Mouse (Mus musculus): ENCODE data around the gene Vti1a. TPM values are rescaled to one million over a fixed set of nuclear protein-coding genes. Genes with fewer than 3 reads are reported as not detected.

Vti1a gene
- polyA plus RNA-seq, 1 experiment from 2014 or later: 28.7 TPM

GRCm38 (mm10) chr19:55288974-55289373, 27.1 kb upstream of the Vti1a start:
- Histone ChIP-seq H3K27ac (ENCODE audit: low read length) (no peak overlapping the region), H3K4me1 (ENCODE audit: insufficient read depth, low read length) (no peaks in the 10 kb centered on the region), H3K9me3 (ENCODE audit: low read length) (no peaks in the 10 kb centered on the region), H3K4me2 (replicated peaks; ENCODE audit: low read depth, low read length) (no peak overlapping the region), H3K36me3 (ENCODE audit: insufficient read depth, low read length) (peaks cover 32% of the 10 kb centered on the region), H3K27me3 (ENCODE audit: insufficient read depth, low read length) (no peaks in the 10 kb centered on the region), H3K4me3 (ENCODE audit: low read length) (no peak overlapping the region), H3K9ac (replicated peaks; ENCODE audit: low read length) (no peak overlapping the region)
- ATAC-seq (ENCODE audit: low FRiP score, low TSS enrichment): no peak

GRCm38 (mm10) chr19:55290621-55291270, 25.3 kb upstream of the Vti1a start:
- H3K4me3 ChIP-seq (ENCODE audit: low read length): no peak overlapping the region
- peaks cover 42% of the 10 kb centered on the region for H3K36me3 ChIP-seq (ENCODE audit: insufficient read depth, low read length)
- no peak overlapping the region for H3K27ac ChIP-seq (ENCODE audit: low read length)
- no peaks in the 10 kb centered on the region for H3K27me3 ChIP-seq (ENCODE audit: insufficient read depth, low read length)
- no peaks in the 10 kb centered on the region for H3K9me3 ChIP-seq (ENCODE audit: low read length)
- ATAC-seq (ENCODE audit: low FRiP score, low TSS enrichment): no peak
- no peak overlapping the region for H3K4me2 ChIP-seq (replicated peaks; ENCODE audit: low read depth, low read length)
- no peak overlapping the region for H3K9ac ChIP-seq (replicated peaks; ENCODE audit: low read length)
- H3K4me1 ChIP-seq (ENCODE audit: insufficient read depth, low read length): no peaks in the 10 kb centered on the region
- WGBS: 88% methylated on average over 2 of the region's 2 CpGs

- Histone ChIP-seq H3K27ac (ENCODE audit: low read length) (no peak overlapping the region), H3K9ac (replicated peaks; ENCODE audit: low read length) (no peak overlapping the region), H3K4me1 (ENCODE audit: insufficient read depth, low read length) (no peaks in the 10 kb centered on the region), H3K4me2 (replicated peaks; ENCODE audit: low read depth, low read length) (no peak overlapping the region), H3K4me3 (ENCODE audit: low read length) (no peak overlapping the region), H3K9me3 (ENCODE audit: low read length) (no peaks in the 10 kb centered on the region), H3K27me3 (ENCODE audit: insufficient read depth, low read length) (no peaks in the 10 kb centered on the region), H3K36me3 (ENCODE audit: insufficient read depth, low read length) (peaks cover 52% of the 10 kb centered on the region)
- no peak for ATAC-seq (ENCODE audit: low FRiP score, low TSS enrichment)
- 94% methylated on average over 2 of the region's 2 CpGs for WGBS
Measured at GRCm38 (mm10) chr19:55292210-55292850, 23.8 kb upstream of the Vti1a start.

- Histone ChIP-seq H3K4me3 (ENCODE audit: low read length) (no peak overlapping the region), H3K27ac (ENCODE audit: low read length) (no peak overlapping the region), H3K4me2 (replicated peaks; ENCODE audit: low read depth, low read length) (no peak overlapping the region), H3K9ac (replicated peaks; ENCODE audit: low read length) (no peak overlapping the region), H3K4me1 (ENCODE audit: insufficient read depth, low read length) (no peaks in the 10 kb centered on the region), H3K27me3 (ENCODE audit: insufficient read depth, low read length) (no peaks in the 10 kb centered on the region), H3K36me3 (ENCODE audit: insufficient read depth, low read length) (peaks cover 51% of the 10 kb centered on the region), H3K9me3 (ENCODE audit: low read length) (no peaks in the 10 kb centered on the region)
- ATAC-seq (ENCODE audit: low FRiP score, low TSS enrichment): no peak
- 47% methylated on average over 4 of the region's 4 CpGs for WGBS
Measured at GRCm38 (mm10) chr19:55293175-55293574, 22.9 kb upstream of the Vti1a start.

- Histone ChIP-seq H3K4me2 (replicated peaks; ENCODE audit: low read depth, low read length) (no peak overlapping the region), H3K27ac (ENCODE audit: low read length) (no peak overlapping the region), H3K4me1 (ENCODE audit: insufficient read depth, low read length) (no peaks in the 10 kb centered on the region), H3K27me3 (ENCODE audit: insufficient read depth, low read length) (no peaks in the 10 kb centered on the region), H3K36me3 (ENCODE audit: insufficient read depth, low read length) (peaks cover 43% of the 10 kb centered on the region), H3K9ac (replicated peaks; ENCODE audit: low read length) (no peak overlapping the region), H3K9me3 (ENCODE audit: low read length) (no peaks in the 10 kb centered on the region), H3K4me3 (ENCODE audit: low read length) (no peak overlapping the region)
- no peak for ATAC-seq (ENCODE audit: low FRiP score, low TSS enrichment)
- WGBS: 88% methylated on average over 9 of the region's 9 CpGs
Measured at GRCm38 (mm10) chr19:55295075-55295474, 21.0 kb upstream of the Vti1a start.

- Histone ChIP-seq H3K9me3 (ENCODE audit: low read length) (no peaks in the 10 kb centered on the region), H3K4me3 (ENCODE audit: low read length) (no peak overlapping the region), H3K27me3 (ENCODE audit: insufficient read depth, low read length) (no peaks in the 10 kb centered on the region), H3K4me2 (replicated peaks; ENCODE audit: low read depth, low read length) (no peak overlapping the region), H3K9ac (replicated peaks; ENCODE audit: low read length) (no peak overlapping the region), H3K4me1 (ENCODE audit: insufficient read depth, low read length) (no peaks in the 10 kb centered on the region), H3K36me3 (ENCODE audit: insufficient read depth, low read length) (peaks cover 45% of the 10 kb centered on the region), H3K27ac (ENCODE audit: low read length) (no peak overlapping the region)
- WGBS: 76% methylated on average over 3 of the region's 3 CpGs
- ATAC-seq (ENCODE audit: low FRiP score, low TSS enrichment): no peak
Measured at GRCm38 (mm10) chr19:55295556-55295955, 20.5 kb upstream of the Vti1a start.

- no peak overlapping the region for H3K4me2 ChIP-seq (replicated peaks; ENCODE audit: low read depth, low read length)
- no peaks in the 10 kb centered on the region for H3K27me3 ChIP-seq (ENCODE audit: insufficient read depth, low read length)
- H3K27ac ChIP-seq (ENCODE audit: low read length): no peak overlapping the region
- no peak overlapping the region for H3K9ac ChIP-seq (replicated peaks; ENCODE audit: low read length)
- H3K4me1 ChIP-seq (ENCODE audit: insufficient read depth, low read length): no peaks in the 10 kb centered on the region
- no peak for ATAC-seq (ENCODE audit: low FRiP score, low TSS enrichment)
- H3K4me3 ChIP-seq (ENCODE audit: low read length): no peak overlapping the region
- no peaks in the 10 kb centered on the region for H3K9me3 ChIP-seq (ENCODE audit: low read length)
- H3K36me3 ChIP-seq (ENCODE audit: insufficient read depth, low read length): peaks cover 43% of the 10 kb centered on the region
- WGBS: 87% methylated on average over 2 of the region's 2 CpGs
Measured at GRCm38 (mm10) chr19:55296301-55296700, 19.8 kb upstream of the Vti1a start.

GRCm38 (mm10) chr19:55297489-55297888, 18.6 kb upstream of the Vti1a start:
- WGBS: 96% methylated on average over 2 of the region's 2 CpGs
- no peaks in the 10 kb centered on the region for H3K4me1 ChIP-seq (ENCODE audit: insufficient read depth, low read length)
- no peak overlapping the region for H3K27ac ChIP-seq (ENCODE audit: low read length)
- H3K9ac ChIP-seq (replicated peaks; ENCODE audit: low read length): no peak overlapping the region
- H3K4me3 ChIP-seq (ENCODE audit: low read length): no peak overlapping the region
- no peaks in the 10 kb centered on the region for H3K27me3 ChIP-seq (ENCODE audit: insufficient read depth, low read length)
- H3K4me2 ChIP-seq (replicated peaks; ENCODE audit: low read depth, low read length): no peak overlapping the region
- peaks cover 49% of the 10 kb centered on the region for H3K36me3 ChIP-seq (ENCODE audit: insufficient read depth, low read length)
- no peak for ATAC-seq (ENCODE audit: low FRiP score, low TSS enrichment)
- H3K9me3 ChIP-seq (ENCODE audit: low read length): no peaks in the 10 kb centered on the region

- Histone ChIP-seq H3K9me3 (ENCODE audit: low read length) (no peaks in the 10 kb centered on the region), H3K4me2 (replicated peaks; ENCODE audit: low read depth, low read length) (no peak overlapping the region), H3K4me3 (ENCODE audit: low read length) (no peak overlapping the region), H3K27me3 (ENCODE audit: insufficient read depth, low read length) (no peaks in the 10 kb centered on the region), H3K36me3 (ENCODE audit: insufficient read depth, low read length) (peaks cover 51% of the 10 kb centered on the region), H3K27ac (ENCODE audit: low read length) (no peak overlapping the region), H3K4me1 (ENCODE audit: insufficient read depth, low read length) (no peaks in the 10 kb centered on the region), H3K9ac (replicated peaks; ENCODE audit: low read length) (no peak overlapping the region)
- 73% methylated on average over 5 of the region's 5 CpGs for WGBS
- no peak for ATAC-seq (ENCODE audit: low FRiP score, low TSS enrichment)
Measured at GRCm38 (mm10) chr19:55297961-55298360, 18.1 kb upstream of the Vti1a start.

- Histone ChIP-seq H3K4me1 (ENCODE audit: insufficient read depth, low read length) (no peaks in the 10 kb centered on the region), H3K4me3 (ENCODE audit: low read length) (no peak overlapping the region), H3K27me3 (ENCODE audit: insufficient read depth, low read length) (no peaks in the 10 kb centered on the region), H3K9ac (replicated peaks; ENCODE audit: low read length) (no peak overlapping the region), H3K4me2 (replicated peaks; ENCODE audit: low read depth, low read length) (no peak overlapping the region), H3K9me3 (ENCODE audit: low read length) (no peaks in the 10 kb centered on the region), H3K27ac (ENCODE audit: low read length) (no peak overlapping the region), H3K36me3 (ENCODE audit: insufficient read depth, low read length) (peaks cover 56% of the 10 kb centered on the region)
- 91% methylated on average over 1 of the region's 1 CpGs for WGBS
- ATAC-seq (ENCODE audit: low FRiP score, low TSS enrichment): no peak
Measured at GRCm38 (mm10) chr19:55299378-55299777, 16.7 kb upstream of the Vti1a start.
